Mouse (Mus musculus) embryonic facial prominence, embryonic 13.5 days (tissue): Measurements from ENCODE around the gene Hoxb8. TPM values are rescaled to one million over a fixed set of nuclear protein-coding genes. Genes with fewer than 3 reads are reported as not detected.

Source experiments
- ATAC-seq: fragments of 200-750 bp; cut with Nextera tagmentation; 2 replicates; pipeline ENCODE4 v1.8.0; 2017; ENCODE audit warnings: low read depth; ENCODE audit not compliant: insufficient number of reproducible peaks, insufficient read depth, low FRiP score, low TSS enrichment
- H3K27ac ChIP-seq: fragments of 300-500 bp; sonication (generic); 2 replicates; pipeline ENCODE4 v1.5.1; 2015; ENCODE audit warnings: moderate library complexity, mild to moderate bottlenecking, inconsistent platforms
- H3K27me3 ChIP-seq: fragments of 300-500 bp; sonication (generic); 2 replicates; pipeline ENCODE4 v1.6.1; 2015; ENCODE audit warnings: mild to moderate bottlenecking, inconsistent platforms
- H3K36me3 ChIP-seq: fragments of 300-500 bp; sonication (generic); 2 replicates; pipeline ENCODE4 v1.6.1; 2015; ENCODE audit warnings: mild to moderate bottlenecking, inconsistent platforms
- H3K4me1 ChIP-seq: fragments of 300-500 bp; sonication (generic); 2 replicates; pipeline ENCODE4 v1.6.1; 2015; ENCODE audit warnings: inconsistent platforms
- H3K4me2 ChIP-seq: fragments of 300-500 bp; sonication (generic); 2 replicates; pipeline ENCODE4 v1.6.1; 2015; ENCODE audit warnings: moderate library complexity, mild to moderate bottlenecking, inconsistent platforms
- H3K4me3 ChIP-seq: fragments of 300-500 bp; sonication (generic); 2 replicates; pipeline ENCODE4 v1.5.1; 2015; ENCODE audit warnings: mild to moderate bottlenecking, inconsistent platforms
- H3K9ac ChIP-seq: fragments of 300-500 bp; sonication (generic); 2 replicates; pipeline ENCODE4 v1.6.1; 2015; ENCODE audit warnings: mild to moderate bottlenecking, inconsistent platforms
- H3K9me3 ChIP-seq: fragments of 300-500 bp; sonication (generic); 2 replicates; pipeline ENCODE4 v1.6.1; 2016; ENCODE audit warnings: inconsistent platforms
- WGBS: fragments of 180-500 bp; shearing (Covaris S2); methylation state at CpG from one replicate; pipeline ENCODE4 v1.1.7; 2015; ENCODE audit warnings: mixed read lengths; 5-methylcytosine and 5-hydroxymethylcytosine counted together
- polyA plus RNA-seq: library from polyadenylated mRNA; unstranded; fragments of >200 nt; fragmentation: Nextera tagmentation; extraction: Ambion mirVana; gene quantifications from 2 replicates; pipeline ENCODE4 v1.2.1, GENCODE M21; 2015

Gene Hoxb8
- polyA plus RNA-seq, 1 experiment from 2014 or later = 0.37 TPM

DNA sequence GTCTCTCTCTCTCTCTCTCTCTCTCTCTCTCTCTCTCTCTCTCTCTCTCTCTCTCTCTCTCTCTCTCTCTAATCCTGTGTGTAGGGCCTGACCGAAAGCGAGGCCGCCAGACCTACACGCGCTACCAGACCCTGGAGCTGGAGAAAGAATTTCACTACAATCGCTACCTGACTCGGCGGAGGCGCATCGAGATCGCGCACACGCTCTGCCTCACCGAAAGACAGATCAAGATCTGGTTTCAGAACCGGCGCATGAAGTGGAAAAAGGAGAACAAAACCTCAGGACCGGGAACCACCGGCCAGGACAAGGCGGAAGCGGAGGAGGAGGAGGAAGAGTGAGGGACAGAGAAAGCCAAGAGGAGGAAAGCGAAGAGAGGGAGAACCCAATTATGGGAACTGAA is 7.6 kb downstream of the Hoxb8 start:
- H3K4me2 ChIP-seq = no peak overlapping the region
- H3K27me3 ChIP-seq = peaks cover 100% of the 10 kb centered on the region
- ATAC-seq = no peak
- H3K27ac ChIP-seq = no peak overlapping the region
- H3K9ac ChIP-seq = no peak overlapping the region
- H3K36me3 ChIP-seq = no peaks in the 10 kb centered on the region
- H3K4me1 ChIP-seq = peaks cover 8% of the 10 kb centered on the region; the same call in 1 of the 2 replicates
- no peaks in the 10 kb centered on the region for H3K9me3 ChIP-seq
- H3K4me3 ChIP-seq = no peak overlapping the region
- WGBS = under 1% methylated on average over 21 of the region's 21 CpGs

DNA sequence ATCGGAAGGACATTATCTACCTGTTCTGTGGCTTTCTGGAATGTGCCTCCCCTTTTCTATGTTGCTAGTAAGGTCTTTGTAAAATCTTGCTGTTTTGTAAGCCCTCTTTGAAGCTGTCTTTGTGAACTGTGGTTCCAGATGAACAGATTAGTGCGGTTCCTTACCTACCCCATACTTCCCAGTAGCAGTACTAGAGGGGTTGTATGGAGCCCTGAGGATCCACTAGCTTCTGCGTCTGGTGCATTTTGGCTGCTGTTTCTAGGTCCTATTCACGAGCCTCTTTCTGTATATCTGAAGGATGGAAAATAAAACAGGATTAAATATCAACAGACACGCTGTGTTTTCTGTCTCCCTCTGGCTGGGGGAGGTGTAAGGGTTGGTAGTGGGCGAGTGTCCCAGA is 8.1 kb downstream of the Hoxb8 start:
- Histone ChIP-seq H3K36me3 (no peaks in the 10 kb centered on the region), H3K4me1 (peaks cover 4% of the 10 kb centered on the region; the same call in 1 of the 2 replicates), H3K9me3 (no peaks in the 10 kb centered on the region), H3K4me3 (no peak overlapping the region), H3K4me2 (no peak overlapping the region), H3K9ac (no peak overlapping the region), H3K27ac (no peak overlapping the region), H3K27me3 (peaks cover 100% of the 10 kb centered on the region)
- WGBS = 5% methylated on average over 6 of the region's 6 CpGs
- no peak for ATAC-seq

DNA sequence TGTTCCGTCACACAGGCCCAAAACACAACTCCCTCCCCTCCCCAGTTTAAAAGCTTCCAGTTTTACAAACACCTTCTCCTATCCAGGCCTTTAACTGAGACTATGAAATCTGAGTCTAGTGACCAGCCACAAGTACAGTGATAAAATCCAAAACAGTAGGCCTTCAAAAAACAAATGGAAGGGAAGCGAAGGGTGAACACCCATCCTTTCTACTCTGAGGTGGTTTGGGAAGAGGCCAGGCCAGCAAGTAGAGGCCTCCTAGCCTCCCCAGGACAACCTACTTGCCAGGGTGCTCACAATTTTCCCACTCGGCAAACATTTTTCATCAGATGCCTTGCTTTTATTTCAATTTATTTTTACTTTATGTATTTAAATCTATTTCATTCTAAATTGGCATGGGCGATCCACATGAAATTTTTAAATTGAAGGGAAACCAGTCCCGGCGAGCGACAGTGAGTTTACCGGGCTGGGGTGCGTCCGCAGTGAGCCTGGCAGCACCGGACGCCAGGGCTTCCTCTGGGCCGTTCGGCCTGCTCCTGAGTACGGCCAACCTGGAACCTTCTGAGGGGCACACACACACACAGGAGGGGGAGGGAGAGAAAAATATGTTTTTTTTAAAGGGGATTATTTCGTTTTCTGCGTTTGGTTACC is 9.1 kb downstream of the Hoxb8 start:
- ATAC-seq = no peak
- Histone ChIP-seq H3K36me3 (no peaks in the 10 kb centered on the region), H3K4me1 (peaks cover 4% of the 10 kb centered on the region; the same call in 1 of the 2 replicates), H3K27me3 (peaks cover 100% of the 10 kb centered on the region), H3K4me2 (no peak overlapping the region), H3K27ac (no peak overlapping the region), H3K9ac (no peak overlapping the region), H3K4me3 (no peak overlapping the region), H3K9me3 (no peaks in the 10 kb centered on the region)
- 3% methylated on average over 17 of the region's 17 CpGs for WGBS

DNA sequence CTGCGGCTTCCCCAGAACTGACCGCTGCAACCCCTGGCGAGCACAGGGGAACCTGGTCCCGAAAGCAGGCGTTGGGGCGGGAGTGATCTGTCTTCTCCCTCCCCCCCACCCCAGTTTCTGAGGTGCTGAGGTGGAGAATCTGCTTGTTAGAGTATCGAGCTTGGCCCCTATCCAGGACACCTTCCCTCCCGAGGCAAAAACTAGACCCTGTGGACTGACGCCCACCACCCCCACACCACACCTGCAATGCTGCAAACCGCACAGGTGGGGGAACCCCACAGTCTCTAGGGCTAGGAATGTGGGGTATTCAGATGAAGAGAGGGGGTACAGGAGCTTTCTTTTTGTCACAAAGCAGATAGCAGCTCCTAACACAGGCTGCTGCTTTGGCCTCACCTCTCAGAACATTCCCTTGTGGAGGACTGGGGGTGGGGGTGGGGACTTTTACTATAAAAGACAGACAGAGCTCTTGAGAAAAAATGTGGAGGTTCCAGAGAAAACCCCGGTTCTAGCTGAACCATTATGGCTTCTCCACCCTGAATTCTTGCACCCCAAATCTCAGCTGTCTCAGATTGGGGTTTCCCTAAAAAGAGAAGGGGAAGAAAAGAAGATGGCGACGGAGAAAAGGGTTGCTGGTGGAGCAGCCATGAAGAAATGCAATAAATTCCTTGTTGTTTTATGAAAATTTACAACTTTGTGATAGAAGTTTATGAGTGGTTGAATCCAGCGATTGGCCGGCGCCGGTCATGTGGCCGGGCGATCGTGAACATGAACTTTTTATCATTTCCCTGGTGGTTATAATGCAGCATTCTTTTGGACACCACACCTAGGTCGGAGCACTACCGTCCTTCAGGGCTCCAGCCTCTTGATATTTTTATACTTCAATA is 10.2 kb downstream of the Hoxb8 start, which contains the start of gene Hoxb6:
Gene Hoxb6, plus strand, starts transcription at position 796 of the 884 bp plus-strand sequence.
- Histone ChIP-seq H3K9me3 (no peaks in the 10 kb centered on the region), H3K4me2 (no peak within 1 kb of the TSS), H3K27ac (no peak within 1 kb of the TSS), H3K9ac (no peak within 1 kb of the TSS), H3K4me1 (peaks cover under 1% of the 10 kb centered on the region; the same call in 1 of the 2 replicates), H3K27me3 (peaks cover 100% of the 10 kb centered on the region), H3K4me3 (no peak within 1 kb of the TSS), H3K36me3 (no peaks in the 10 kb centered on the region)
- ATAC-seq = no peak
- WGBS = 2% methylated on average over 22 of the region's 22 CpGs

DNA sequence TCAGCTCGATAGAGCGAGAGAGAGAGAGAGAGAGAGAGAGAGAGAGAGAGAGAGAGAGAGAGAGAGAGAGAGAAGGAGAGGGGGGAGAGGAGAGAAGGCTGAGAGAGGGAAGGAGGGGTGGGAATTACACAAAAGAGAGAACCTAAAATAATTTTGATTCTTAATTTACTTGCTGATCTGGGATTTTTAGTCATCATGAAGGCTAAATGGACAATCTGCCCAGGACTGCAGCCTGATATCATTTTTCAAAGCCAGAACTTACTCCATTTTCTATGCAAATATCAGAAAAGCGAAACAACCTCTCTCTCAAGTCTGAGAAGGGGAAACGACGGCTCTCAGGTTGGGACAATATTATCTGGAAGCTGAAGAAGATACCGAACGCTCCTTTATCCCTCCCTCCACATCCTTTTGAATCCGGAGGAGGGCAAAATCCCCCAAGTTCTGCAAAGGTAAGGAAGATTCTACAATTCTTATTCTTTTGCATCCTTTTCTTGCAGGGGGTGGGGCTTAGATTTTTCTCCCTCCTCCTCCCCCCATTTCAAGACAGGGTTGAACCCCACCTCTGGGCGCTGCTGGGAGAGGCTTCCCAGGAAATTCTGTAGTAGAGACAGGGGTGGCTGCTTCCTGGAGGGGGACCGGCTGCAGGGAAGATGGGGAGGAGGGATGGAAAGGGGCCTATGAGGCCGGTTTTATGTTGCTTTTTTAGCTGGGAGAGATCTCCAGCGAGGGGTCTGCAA is 11.0 kb downstream of the Hoxb8 start:
- no peak overlapping the region for H3K4me2 ChIP-seq
- no peak overlapping the region for H3K27ac ChIP-seq
- H3K4me1 ChIP-seq = no peaks in the 10 kb centered on the region
- no peak overlapping the region for H3K4me3 ChIP-seq
- H3K36me3 ChIP-seq = no peaks in the 10 kb centered on the region
- ATAC-seq = no peak
- no peaks in the 10 kb centered on the region for H3K9me3 ChIP-seq
- H3K9ac ChIP-seq = no peak overlapping the region
- WGBS = 1% methylated on average over 12 of the region's 12 CpGs
- H3K27me3 ChIP-seq = peaks cover 100% of the 10 kb centered on the region

DNA sequence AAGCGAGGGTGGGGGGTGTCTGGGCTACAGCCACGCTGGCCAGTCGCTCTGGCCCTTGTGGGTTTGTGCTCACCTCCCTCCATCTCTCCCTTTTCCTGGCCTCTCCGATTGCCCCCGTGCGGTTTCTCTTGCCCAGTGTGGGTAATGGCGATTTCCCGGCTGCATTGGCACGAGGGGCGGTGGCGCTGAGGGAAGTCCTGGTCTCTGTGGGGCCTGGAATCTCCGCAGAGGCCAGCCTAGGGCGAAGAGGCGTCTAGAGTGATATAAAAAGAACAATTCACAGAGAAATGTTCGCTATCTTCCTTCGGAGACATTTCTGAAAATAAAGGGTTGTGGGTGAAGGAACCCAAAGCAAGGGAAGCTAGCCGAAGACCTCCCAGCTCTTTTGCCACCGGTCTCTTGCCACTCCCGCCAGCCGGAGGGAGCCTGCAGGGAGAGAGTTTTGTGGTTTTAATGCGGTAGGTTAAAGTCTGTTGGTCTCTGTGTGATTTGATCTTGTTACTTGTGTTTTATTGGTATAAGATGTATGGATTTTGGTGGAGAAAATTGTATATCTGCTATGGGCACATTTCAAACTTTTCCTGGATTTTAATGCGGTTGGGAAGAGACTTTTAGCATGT is 11.7 kb downstream of the Hoxb8 start:
- H3K36me3 ChIP-seq = no peaks in the 10 kb centered on the region
- under 1% methylated on average over 22 of the region's 22 CpGs for WGBS
- no peak overlapping the region for H3K4me2 ChIP-seq
- no peak for ATAC-seq
- H3K27me3 ChIP-seq = peaks cover 100% of the 10 kb centered on the region
- H3K4me1 ChIP-seq = no peaks in the 10 kb centered on the region
- no peaks in the 10 kb centered on the region for H3K9me3 ChIP-seq
- no peak overlapping the region for H3K4me3 ChIP-seq
- H3K9ac ChIP-seq = no peak overlapping the region
- H3K27ac ChIP-seq = no peak overlapping the region

DNA sequence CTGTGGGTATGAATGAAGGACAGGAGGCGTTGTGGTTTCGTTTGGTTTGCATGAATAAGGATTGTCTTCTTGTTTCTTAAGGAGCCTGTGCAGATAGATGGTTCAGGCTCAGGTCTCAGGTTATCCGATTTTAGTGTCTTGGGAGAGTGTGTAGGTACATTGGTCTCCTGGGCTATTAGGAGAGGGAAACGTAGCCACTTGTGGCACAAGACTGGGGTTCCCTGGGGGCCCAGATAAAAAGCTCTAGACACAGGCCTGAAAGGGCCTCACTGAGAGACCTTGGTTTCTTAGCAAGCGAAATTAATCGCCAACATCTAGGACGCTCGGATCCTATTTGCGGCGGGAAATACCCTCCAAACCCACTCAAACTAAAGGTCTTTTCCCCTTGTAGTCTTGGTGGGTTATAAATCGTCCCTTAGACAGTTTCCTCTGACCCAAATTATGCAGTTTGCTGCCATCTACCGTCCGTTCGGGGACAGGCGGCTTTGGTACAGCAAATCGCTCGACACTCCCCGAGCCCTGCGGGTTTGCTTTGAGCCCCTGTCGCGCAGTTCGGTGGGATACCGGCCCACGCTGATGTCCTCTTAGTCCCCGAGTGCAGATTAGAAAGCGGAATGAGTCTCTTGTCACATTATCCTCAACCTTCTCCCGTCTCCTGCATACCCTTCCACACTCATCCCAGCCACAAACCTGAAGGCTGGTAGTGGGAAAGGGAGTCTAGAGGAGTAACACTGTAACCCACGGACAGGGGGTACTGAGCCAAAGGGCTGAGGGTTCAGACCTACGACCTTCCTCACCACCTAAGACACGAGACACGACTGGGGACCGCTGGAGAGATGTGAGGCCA is 12.8 kb downstream of the Hoxb8 start:
- H3K27me3 ChIP-seq = peaks cover 100% of the 10 kb centered on the region
- no peak overlapping the region for H3K4me3 ChIP-seq
- H3K9me3 ChIP-seq = no peaks in the 10 kb centered on the region
- H3K9ac ChIP-seq = no peak overlapping the region
- ATAC-seq = no peak
- under 1% methylated on average over 32 of the region's 32 CpGs for WGBS
- H3K4me2 ChIP-seq = no peak overlapping the region
- H3K4me1 ChIP-seq = peaks cover 5% of the 10 kb centered on the region; the same call in 1 of the 2 replicates
- H3K27ac ChIP-seq = no peak overlapping the region
- no peaks in the 10 kb centered on the region for H3K36me3 ChIP-seq

DNA sequence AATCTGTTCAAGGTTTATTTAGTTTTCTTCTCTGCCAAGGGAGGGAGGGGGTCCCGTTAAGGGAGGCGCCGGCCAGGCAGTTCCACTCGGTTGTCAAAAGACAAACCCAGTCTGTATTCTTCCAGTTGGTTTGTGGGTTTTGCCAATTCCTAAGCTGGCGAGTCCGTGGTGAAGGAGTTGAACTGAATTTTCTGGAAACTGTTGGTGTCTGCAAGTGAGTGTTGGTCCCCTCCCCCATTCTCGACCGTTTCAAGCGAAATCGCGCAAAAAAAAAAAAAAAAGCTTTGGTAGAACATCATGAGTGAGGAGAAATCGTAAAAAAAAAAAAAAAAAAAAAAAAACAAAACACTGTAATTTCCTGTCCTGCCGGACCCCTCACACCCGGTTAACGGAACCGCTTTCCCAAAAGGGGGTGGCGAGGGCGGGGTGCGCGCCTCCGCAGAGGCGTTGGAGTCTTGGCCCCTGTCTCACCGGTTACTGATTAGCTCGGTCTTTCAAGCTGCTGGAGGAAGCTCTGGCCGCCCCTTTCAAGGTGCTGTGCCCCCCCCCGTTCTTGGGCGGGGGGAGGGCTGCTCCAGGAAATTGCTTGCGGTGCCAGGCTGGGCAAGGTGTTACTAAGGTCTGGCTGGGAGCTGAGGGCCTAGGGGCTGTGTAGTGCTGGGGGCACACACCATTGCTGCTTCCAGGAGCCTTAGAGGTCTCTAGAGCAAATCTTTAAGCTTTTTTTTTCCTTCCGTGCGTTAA is 13.6 kb downstream of the Hoxb8 start:
- H3K9ac ChIP-seq = no peak overlapping the region
- no peak overlapping the region for H3K4me3 ChIP-seq
- H3K4me2 ChIP-seq = no peak overlapping the region

DNA sequence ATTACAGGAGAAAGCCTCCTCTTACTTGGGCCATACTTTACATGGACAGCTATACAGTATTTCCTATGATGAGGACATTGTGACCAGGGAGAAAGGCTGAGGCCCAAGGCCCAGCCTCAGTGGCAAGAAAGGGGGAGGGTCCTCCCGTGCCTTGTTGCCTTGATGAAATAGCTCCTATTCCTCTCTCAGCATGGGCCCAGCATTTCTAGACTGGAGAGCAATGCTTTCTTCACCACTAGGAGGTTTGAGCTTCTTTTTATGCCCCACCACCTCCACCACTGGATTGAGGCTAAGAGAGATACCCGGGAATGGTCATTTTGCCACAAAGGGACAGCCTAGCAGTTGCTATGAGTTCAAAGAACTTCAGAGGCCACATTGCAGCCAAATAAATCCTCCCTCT is 15.3 kb downstream of the Hoxb8 start:
- no peak overlapping the region for H3K27ac ChIP-seq
- no peaks in the 10 kb centered on the region for H3K9me3 ChIP-seq
- H3K9ac ChIP-seq = no peak overlapping the region
- peaks cover 100% of the 10 kb centered on the region for H3K27me3 ChIP-seq
- no peak for ATAC-seq
- WGBS = 4% methylated on average over 2 of the region's 2 CpGs
- H3K4me1 ChIP-seq = peaks cover 5% of the 10 kb centered on the region; the same call in 1 of the 2 replicates
- no peak overlapping the region for H3K4me3 ChIP-seq
- H3K4me2 ChIP-seq = no peak overlapping the region
- H3K36me3 ChIP-seq = no peaks in the 10 kb centered on the region

More for the DNA sequence above, 13.6 kb downstream of the Hoxb8 start:
- WGBS = 1% methylated on average over 30 of the region's 30 CpGs
- Histone ChIP-seq H3K4me1 (peaks cover 5% of the 10 kb centered on the region; the same call in 1 of the 2 replicates), H3K27ac (no peak overlapping the region), H3K9me3 (no peaks in the 10 kb centered on the region), H3K36me3 (no peaks in the 10 kb centered on the region), H3K27me3 (peaks cover 100% of the 10 kb centered on the region)
- no peak for ATAC-seq

DNA sequence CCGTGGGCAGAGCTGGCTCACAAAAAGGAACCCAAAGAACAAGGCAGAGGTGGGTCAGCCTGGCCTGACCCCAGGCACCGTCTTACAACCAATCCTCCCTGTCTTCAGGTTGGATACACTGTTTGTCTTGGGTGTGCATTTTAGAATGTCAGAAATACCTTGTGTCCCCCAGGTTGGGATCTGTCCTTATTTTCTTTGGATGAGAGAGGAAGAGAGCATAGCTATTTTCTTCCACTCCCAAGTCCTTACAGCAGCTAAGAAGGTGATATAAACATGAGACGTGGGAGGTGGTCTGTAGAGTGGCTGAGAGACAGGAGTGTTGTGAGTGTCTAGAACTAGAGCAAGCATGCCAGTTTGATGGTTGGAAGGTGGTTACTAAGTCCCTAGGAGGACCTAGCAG is 15.7 kb downstream of the Hoxb8 start:
- Histone ChIP-seq H3K27me3 (peaks cover 100% of the 10 kb centered on the region), H3K4me1 (peaks cover 5% of the 10 kb centered on the region; the same call in 1 of the 2 replicates), H3K9ac (no peak overlapping the region), H3K27ac (no peak overlapping the region), H3K4me3 (no peak overlapping the region), H3K9me3 (no peaks in the 10 kb centered on the region), H3K4me2 (no peak overlapping the region), H3K36me3 (no peaks in the 10 kb centered on the region)
- 5% methylated on average over 3 of the region's 3 CpGs for WGBS
- ATAC-seq = no peak
